Mouse (Mus musculus): ENCODE data around the gene Pimreg. TPM values are rescaled to one million over a fixed set of nuclear protein-coding genes. Genes with fewer than 3 reads are reported as not detected.

The Pimreg gene
- polyA plus RNA-seq, 1 experiment from 2014 or later, result 279 TPM

DNA sequence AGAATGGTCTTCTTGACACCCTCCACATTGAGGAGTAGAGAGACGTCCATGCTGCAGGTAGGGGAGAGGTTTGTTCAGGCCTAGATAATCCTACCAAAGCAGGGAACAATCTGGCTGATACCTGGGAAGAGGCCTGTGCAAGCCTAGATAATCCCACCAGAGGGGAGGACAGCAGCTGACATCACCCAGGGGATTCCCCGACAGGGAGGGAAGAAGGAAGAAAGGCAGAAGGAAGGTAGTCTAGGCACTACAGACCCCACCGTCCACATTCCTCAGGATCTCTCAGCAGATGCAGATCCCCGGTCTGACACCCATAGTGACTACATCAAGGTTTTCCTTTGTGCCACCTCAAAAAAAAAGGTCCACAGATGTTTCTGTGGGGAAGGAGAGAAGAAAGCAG, 4.4 kb upstream of the Pimreg start, which contains the start of gene Aipl1:
Gene Aipl1, minus strand, starts transcription at position 101 of the 400 bp plus-strand sequence.
- H3K36me3 ChIP-seq (replicated peaks), result no peaks in the 10 kb centered on the region
- peaks cover 52% of the 10 kb centered on the region for H3K4me1 ChIP-seq
- no peak within 1 kb of the TSS for H3K4me3 ChIP-seq
- no peaks in the 10 kb centered on the region for H3K9me3 ChIP-seq
- DNase-seq (ENCODE audit: extremely low spot score, low spot score), result no peak
- H3K27ac ChIP-seq, result no peak within 1 kb of the TSS; the same call in 1 of the 2 replicates
- peaks cover 19% of the 10 kb centered on the region; the same call in 1 of the 2 replicates for H3K27me3 ChIP-seq (ENCODE audit: poor library complexity, severe bottlenecking)
- 68% methylated on average over 4 of the region's 4 CpGs for WGBS

DNA sequence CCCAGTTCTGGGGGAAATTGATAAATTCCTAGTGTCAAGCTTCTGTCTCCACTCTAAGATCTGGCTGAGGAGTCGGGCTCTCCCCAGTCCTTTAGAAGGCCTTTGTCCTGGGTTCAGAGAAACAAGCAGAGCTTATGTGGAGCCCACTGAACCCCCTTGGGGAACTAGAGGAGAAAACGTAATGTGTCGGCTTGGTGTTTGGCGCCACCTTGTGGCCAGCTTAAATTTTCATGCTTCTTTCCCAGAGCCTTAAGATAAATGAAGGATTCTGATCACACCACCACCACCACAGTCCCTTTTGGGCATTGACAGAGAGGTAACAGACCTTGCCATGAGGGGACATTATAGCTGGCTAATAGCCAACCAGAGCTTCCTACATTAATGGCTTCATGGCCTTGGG, 3.8 kb upstream of the Pimreg start:
- Histone ChIP-seq H3K4me1 (peaks cover 56% of the 10 kb centered on the region), H3K9me3 (no peaks in the 10 kb centered on the region), H3K36me3 (replicated peaks) (no peaks in the 10 kb centered on the region), H3K4me3 (no peak overlapping the region), H3K27ac (no peak overlapping the region; the same call in 1 of the 2 replicates), H3K27me3 (ENCODE audit: poor library complexity, severe bottlenecking) (peaks cover 19% of the 10 kb centered on the region; the same call in 1 of the 2 replicates)
- peak; percentile 78 for DNase-seq (ENCODE audit: extremely low spot score, low spot score)
- WGBS, result 3% methylated on average over 4 of the region's 4 CpGs

- WGBS, result 46% methylated on average over 16 of the region's 16 CpGs
- Histone ChIP-seq H3K4me1 (peaks cover 74% of the 10 kb centered on the region), H3K27me3 (ENCODE audit: poor library complexity, severe bottlenecking) (peaks cover 19% of the 10 kb centered on the region; the same call in 1 of the 2 replicates), H3K36me3 (replicated peaks) (peaks cover 15% of the 10 kb centered on the region), H3K4me3 (peak overlapping the region; percentile 27), H3K27ac (peak overlapping the region; percentile 65), H3K9me3 (no peaks in the 10 kb centered on the region)
- no peak for DNase-seq (ENCODE audit: extremely low spot score, low spot score)
These were observed 2.0 kb upstream of the Pimreg start for GRCm38 (mm10) chr11:72039599-72040386.

- H3K9me3 ChIP-seq, result no peaks in the 10 kb centered on the region
- peaks cover 30% of the 10 kb centered on the region for H3K36me3 ChIP-seq (replicated peaks)
- peak overlapping the region; percentile 66 for H3K4me3 ChIP-seq
- 20% methylated on average over 6 of the region's 6 CpGs for WGBS
- peaks cover 80% of the 10 kb centered on the region for H3K4me1 ChIP-seq
- peak overlapping the region; percentile 97 for H3K27ac ChIP-seq
- DNase-seq (ENCODE audit: extremely low spot score, low spot score), result no peak
- peaks cover 19% of the 10 kb centered on the region; the same call in 1 of the 2 replicates for H3K27me3 ChIP-seq (ENCODE audit: poor library complexity, severe bottlenecking)
These were observed 503 bp upstream of the Pimreg start for GRCm38 (mm10) chr11:72041290-72041767.

- Histone ChIP-seq H3K36me3 (replicated peaks) (peaks cover 43% of the 10 kb centered on the region), H3K27ac (peak overlapping the region; percentile 97), H3K27me3 (ENCODE audit: poor library complexity, severe bottlenecking) (peaks cover 13% of the 10 kb centered on the region; the same call in 1 of the 2 replicates), H3K4me1 (peaks cover 76% of the 10 kb centered on the region), H3K9me3 (no peaks in the 10 kb centered on the region), H3K4me3 (peak overlapping the region; percentile 66)
- 2% methylated on average over 14 of the region's 14 CpGs for WGBS
- DNase-seq (ENCODE audit: extremely low spot score, low spot score), result no peak
These were observed 799 bp downstream of the Pimreg start for GRCm38 (mm10) chr11:72042631-72043030.

- H3K27me3 ChIP-seq (ENCODE audit: poor library complexity, severe bottlenecking), result peaks cover 14% of the 10 kb centered on the region
- H3K4me3 ChIP-seq, result peak overlapping the region; percentile 66
- 93% methylated on average over 3 of the region's 3 CpGs for WGBS
- DNase-seq (ENCODE audit: extremely low spot score, low spot score), result no peak
- H3K27ac ChIP-seq, result no peak overlapping the region
- peaks cover 70% of the 10 kb centered on the region for H3K4me1 ChIP-seq
- no peaks in the 10 kb centered on the region for H3K9me3 ChIP-seq
- H3K36me3 ChIP-seq (replicated peaks), result peaks cover 52% of the 10 kb centered on the region
These were observed 2.4 kb downstream of the Pimreg start for GRCm38 (mm10) chr11:72044231-72044630.

GRCm38 (mm10) chr11:72048730-72049129, 6.9 kb downstream of the Pimreg start:
- Histone ChIP-seq H3K9me3 (no peaks in the 10 kb centered on the region), H3K4me3 (no peak overlapping the region), H3K27ac (no peak overlapping the region), H3K27me3 (ENCODE audit: poor library complexity, severe bottlenecking) (peaks cover 56% of the 10 kb centered on the region), H3K4me1 (peaks cover 62% of the 10 kb centered on the region), H3K36me3 (replicated peaks) (peaks cover 48% of the 10 kb centered on the region)
- WGBS, result 57% methylated on average over 6 of the region's 6 CpGs
- no peak for DNase-seq (ENCODE audit: extremely low spot score, low spot score)

DNA sequence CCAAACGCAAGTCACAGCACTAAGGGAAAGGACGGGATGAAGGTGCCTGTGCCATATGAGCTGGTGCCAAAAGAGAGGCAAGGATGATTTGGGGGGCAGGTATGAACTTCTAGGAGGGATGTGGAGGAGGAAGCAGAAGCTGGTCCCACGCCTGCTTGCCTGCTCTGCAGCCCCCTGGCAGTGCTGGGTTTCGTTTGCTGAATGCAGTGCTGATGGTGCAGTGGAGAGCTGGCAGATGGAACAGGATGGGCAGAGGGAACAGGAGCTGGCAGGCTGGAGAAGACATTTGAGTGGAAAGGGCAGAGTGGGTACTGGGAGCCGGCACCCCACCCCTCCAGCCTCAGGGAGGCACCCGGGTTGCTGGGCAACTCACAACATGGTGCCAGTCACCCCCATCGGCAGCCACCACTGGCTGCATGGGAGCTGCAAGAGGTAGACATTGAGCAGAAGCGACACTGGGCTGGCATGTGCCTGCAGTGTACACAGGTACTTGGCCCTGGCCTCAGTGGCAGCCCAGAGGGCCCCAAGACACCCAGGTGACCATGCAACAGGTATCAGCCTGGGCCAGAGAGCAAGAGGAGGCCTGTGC, 7.4 kb downstream of the Pimreg start:
- no peak overlapping the region for H3K27ac ChIP-seq
- WGBS, result 80% methylated on average over 8 of the region's 8 CpGs

GRCm38 (mm10) chr11:72050168-72050894, 8.5 kb downstream of the Pimreg start:
- WGBS, result 21% methylated on average over 14 of the region's 14 CpGs
- H3K36me3 ChIP-seq (replicated peaks), result peaks cover 32% of the 10 kb centered on the region
- peak overlapping the region; percentile 81 for H3K27ac ChIP-seq
- no peaks in the 10 kb centered on the region for H3K9me3 ChIP-seq
- peaks cover 60% of the 10 kb centered on the region for H3K27me3 ChIP-seq (ENCODE audit: poor library complexity, severe bottlenecking)
- no peak for DNase-seq (ENCODE audit: extremely low spot score, low spot score)
- peaks cover 48% of the 10 kb centered on the region for H3K4me1 ChIP-seq
- H3K4me3 ChIP-seq, result peak overlapping the region; percentile 71

More for the DNA sequence above, 7.4 kb downstream of the Pimreg start:
- no peak overlapping the region for H3K4me3 ChIP-seq
- peaks cover 60% of the 10 kb centered on the region for H3K27me3 ChIP-seq (ENCODE audit: poor library complexity, severe bottlenecking)
- H3K9me3 ChIP-seq, result no peaks in the 10 kb centered on the region
- no peak for DNase-seq (ENCODE audit: extremely low spot score, low spot score)
- peaks cover 57% of the 10 kb centered on the region for H3K4me1 ChIP-seq
- H3K36me3 ChIP-seq (replicated peaks), result peaks cover 43% of the 10 kb centered on the region

- Histone ChIP-seq H3K9me3 (no peaks in the 10 kb centered on the region), H3K27me3 (ENCODE audit: poor library complexity, severe bottlenecking) (peaks cover 60% of the 10 kb centered on the region), H3K27ac (peak overlapping the region; percentile 81), H3K36me3 (replicated peaks) (peaks cover 24% of the 10 kb centered on the region), H3K4me1 (peaks cover 52% of the 10 kb centered on the region), H3K4me3 (peak overlapping the region; percentile 71)
- 2% methylated on average over 45 of the region's 45 CpGs for WGBS
- DNase-seq (ENCODE audit: extremely low spot score, low spot score), result peak; percentile 57
These were observed 9.3 kb downstream of the Pimreg start for GRCm38 (mm10) chr11:72050895-72051858.

DNA sequence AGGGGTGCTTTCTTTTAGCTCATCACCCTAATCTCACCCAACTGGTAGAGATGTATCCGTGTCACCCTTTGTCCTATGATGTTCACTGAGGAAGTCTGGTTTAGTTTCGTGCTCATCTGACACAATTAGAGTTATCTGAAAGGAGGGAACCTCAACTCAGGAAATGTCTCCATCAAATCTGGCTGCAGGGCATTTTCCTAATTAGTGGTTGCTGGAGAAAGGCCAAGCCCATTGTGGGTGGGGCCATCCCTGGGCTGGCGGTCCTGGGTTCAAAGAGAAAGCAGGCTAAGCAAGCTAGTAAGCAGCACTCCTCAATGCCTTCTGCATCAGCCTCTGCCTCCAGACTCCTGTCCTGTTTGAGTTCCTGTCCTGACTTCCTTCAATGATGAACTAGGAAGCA, 10.4 kb downstream of the Pimreg start:
- 50% methylated on average over 3 of the region's 3 CpGs for whole genome bisulfite sequencing
- H3K27me3 ChIP-seq (ENCODE audit: poor library complexity, severe bottlenecking), result peaks cover 60% of the 10 kb centered on the region

More for the DNA sequence above, 10.4 kb downstream of the Pimreg start:
- Histone ChIP-seq H3K4me1 (peaks cover 53% of the 10 kb centered on the region), H3K27ac (no peak overlapping the region), H3K4me3 (no peak overlapping the region), H3K36me3 (replicated peaks) (peaks cover 13% of the 10 kb centered on the region), H3K9me3 (no peaks in the 10 kb centered on the region)
- no peak for DNase-seq (ENCODE audit: extremely low spot score, low spot score)

All from forebrain, embryonic 10.5 days (tissue).